Mouse (Mus musculus) lung, adult 2 months (tissue): Measurements from ENCODE around the gene Cacna1c.

Experiments used
- CTCF ChIP-seq: fragments of 200-500 bp; IDR thresholded peaks from 2 replicates; pipeline ENCODE4 v1.5.1; 2011; ENCODE audit warnings: mild to moderate bottlenecking, low read length, control low read depth; ENCODE audit not compliant: insufficient read depth
- POLR2A ChIP-seq: fragments of 200-500 bp; IDR thresholded peaks from 2 replicates; pipeline ENCODE4 v1.6.1; 2011; ENCODE audit warnings: low read depth, mild to moderate bottlenecking, control low read depth, low read length, borderline replicate concordance; ENCODE audit errors: extremely low read depth

GRCm38 (mm10) chr6:119013168-119014098 lies 182.8 kb downstream of the Cacna1c start:
- no peak for TF ChIP-seq CTCF
- TF ChIP-seq POLR2A, result no peak
